Mouse (Mus musculus) CD4-positive, CD25-positive, alpha-beta regulatory T cell, adult 4 months (primary cell): ENCODE measurements around the gene Rnf157. TPM values are rescaled to one million over a fixed set of nuclear protein-coding genes. Genes with fewer than 3 reads are reported as not detected.
"Not testable (repeated sequence)": the region's sequence is repeated elsewhere in the genome, so short reads cannot be mapped to it uniquely, and the experiment has no call there.

Source experiments
- ATAC-seq: one replicate; pipeline ENCODE4 v1.8.0; 2017
- polyA plus RNA-seq, 2 experiments: library from polyadenylated mRNA; unstranded; fragments of 100-300 nt; shearing (Covaris generic); gene quantifications; one replicate each; pipeline ENCODE4 v1.2.1; 2017

The Rnf157 gene
- polyA plus RNA-seq, 2 experiments from 2014 or later = 8.4 to 8.8 TPM

GRCm38 (mm10) chr11:116376945-116377661 is 35.7 kb downstream of the Rnf157 start:
- peak; percentile 89 for ATAC-seq

GRCm38 (mm10) chr11:116371894-116372450 is 40.9 kb downstream of the Rnf157 start:
- ATAC-seq = no peak

GRCm38 (mm10) chr11:116369633-116370032 is 43.2 kb downstream of the Rnf157 start:
- peak; percentile 83 for ATAC-seq

GRCm38 (mm10) chr11:116369051-116369450 is 43.8 kb downstream of the Rnf157 start:
- ATAC-seq = no peak

DNA sequence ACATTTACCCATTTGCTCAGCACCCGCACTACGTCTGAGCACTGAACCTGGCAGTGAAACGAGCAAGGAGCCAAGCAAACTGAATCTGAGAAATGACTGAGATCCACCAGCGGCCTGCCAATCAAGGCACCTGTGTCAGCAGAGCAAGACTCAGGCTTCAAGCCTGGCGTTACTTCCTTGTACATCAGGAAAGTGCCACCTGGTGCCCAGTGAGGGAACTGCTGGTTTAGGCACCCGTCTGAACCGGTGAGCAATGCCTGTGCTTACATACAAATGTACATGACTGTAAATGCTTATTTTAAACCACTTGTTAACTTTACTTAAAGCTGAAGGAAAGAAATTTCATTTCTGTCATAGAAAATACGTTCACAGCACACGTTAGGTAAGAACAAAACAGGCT is 44.7 kb downstream of the Rnf157 start:
- peak; percentile 92 for ATAC-seq

GRCm38 (mm10) chr11:116366647-116367046 is 46.2 kb downstream of the Rnf157 start:
- ATAC-seq = no peak

DNA sequence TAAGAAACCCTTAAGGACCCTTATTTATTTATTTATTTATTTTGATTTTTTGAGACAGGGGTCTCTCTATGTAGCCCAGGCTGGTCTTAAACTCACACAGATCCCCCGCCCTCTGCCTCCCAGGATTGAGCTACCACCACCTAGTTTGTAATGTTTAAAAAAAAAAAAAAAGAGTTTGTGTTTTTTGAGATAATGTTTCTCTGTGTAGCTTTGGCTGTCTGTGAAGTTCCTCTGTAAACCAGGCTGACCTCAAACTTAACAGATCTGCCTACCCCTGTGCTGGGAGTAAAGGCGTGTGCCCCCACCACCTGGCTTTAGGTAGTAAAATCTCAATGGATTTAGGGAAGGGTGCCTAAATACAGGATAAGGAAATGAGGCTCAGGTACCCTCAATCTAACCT is 46.7 kb downstream of the Rnf157 start:
- no peak for ATAC-seq

- ATAC-seq = no peak
Measured at GRCm38 (mm10) chr11:116365432-116365831, 47.4 kb downstream of the Rnf157 start.

- ATAC-seq = no peak
Measured at GRCm38 (mm10) chr11:116362015-116362414, 50.8 kb downstream of the Rnf157 start.

DNA sequence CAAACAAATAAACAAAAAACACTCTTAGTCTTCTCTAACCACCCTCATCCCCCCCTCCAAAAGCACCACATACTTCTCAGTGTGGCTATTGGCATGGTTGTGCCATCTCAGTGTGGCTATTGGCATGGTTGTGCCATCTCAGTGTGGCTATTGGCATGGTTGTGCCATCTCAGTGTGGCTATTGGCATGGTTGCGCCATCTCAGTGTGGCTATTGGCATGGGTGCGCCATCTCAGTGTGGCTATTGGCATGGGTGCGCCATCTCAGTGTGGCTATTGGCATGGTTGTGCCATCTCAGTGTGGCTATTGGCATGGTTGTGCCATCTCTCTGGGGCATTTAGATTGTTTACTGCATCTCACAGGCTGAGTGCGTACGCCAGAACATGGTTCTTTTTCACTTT is 51.9 kb downstream of the Rnf157 start:
- not testable (repeated sequence) for ATAC-seq

- no peak for ATAC-seq
Measured at GRCm38 (mm10) chr11:116359652-116360051, 53.2 kb downstream of the Rnf157 start.

DNA sequence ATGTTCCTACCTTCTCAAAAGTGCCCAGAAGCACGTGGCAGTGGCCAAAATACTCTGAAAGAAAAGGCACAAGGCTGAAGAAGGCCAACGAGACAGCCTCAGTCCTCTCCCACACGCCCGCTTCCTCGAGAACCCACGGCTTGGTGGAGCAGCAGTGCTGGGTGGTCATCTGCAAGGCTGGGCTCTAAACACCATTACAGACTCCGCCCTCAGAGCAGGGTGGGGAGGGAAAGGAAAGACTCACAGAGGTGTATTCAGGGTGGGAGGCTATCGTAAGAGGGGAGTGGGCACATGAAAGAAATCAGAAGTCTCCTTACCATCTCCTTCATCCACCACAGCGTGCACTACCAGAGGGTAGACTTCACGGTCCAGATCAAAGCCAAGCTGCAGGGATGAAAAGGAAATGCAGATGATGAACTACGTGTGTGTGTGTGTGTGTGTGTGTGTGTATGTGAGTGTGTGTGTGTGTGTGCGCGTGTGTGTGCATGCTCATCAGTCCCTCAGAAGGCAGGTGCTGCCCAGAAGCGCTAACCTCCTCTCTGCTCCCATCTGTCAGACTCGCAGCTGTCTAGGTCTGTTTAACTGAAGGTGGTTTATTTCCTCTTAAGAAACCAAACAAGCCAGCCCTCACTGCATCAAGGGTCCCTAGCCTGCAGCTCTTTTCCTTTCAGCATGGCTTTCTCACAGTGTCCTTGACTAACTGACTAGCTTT is 53.8 kb downstream of the Rnf157 start:
- no peak for ATAC-seq

DNA sequence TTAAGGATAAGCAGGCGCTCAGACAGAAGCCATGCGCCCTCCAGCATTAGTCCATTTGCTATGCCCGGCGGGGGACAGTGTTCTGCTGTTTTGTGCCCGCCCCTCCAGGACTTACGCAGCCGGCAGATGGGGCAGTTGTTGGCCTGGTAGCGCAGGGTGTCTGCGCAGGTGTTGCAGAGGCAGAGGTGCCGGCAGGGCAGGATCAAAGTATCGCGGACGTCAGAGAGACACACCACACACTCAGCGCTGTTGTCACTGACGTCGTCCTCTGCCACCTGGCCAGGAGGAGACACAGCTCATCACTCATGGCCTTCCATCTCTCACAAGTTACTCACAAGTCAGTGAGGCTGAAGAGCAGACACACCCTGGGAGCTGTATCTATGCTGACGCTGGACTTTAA is 58.3 kb downstream of the Rnf157 start:
- no peak for ATAC-seq

- ATAC-seq = no peak
Measured at GRCm38 (mm10) chr11:116353535-116353934, 59.3 kb downstream of the Rnf157 start.

DNA sequence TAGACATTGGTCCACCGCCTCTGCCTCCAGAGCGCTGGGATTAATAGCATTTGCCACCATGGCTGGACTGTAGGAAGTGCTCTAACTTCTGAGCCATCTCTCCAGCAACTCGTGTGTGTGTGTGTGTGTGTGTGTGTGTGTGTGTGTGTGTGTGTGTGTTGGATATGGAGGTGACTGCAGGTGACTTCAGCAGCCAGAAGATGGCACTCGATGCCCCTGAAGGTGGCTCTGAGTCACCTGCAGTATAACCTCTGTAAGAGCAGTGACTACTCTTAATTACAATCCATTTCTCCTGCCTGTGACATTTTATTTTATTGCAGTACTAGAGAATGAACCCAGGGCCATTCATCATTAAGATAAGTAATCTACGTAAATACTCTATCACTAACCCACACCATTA is 61.5 kb downstream of the Rnf157 start:
- no peak for ATAC-seq

GRCm38 (mm10) chr11:116347955-116348354 is 64.9 kb downstream of the Rnf157 start:
- no peak for ATAC-seq

- ATAC-seq = no peak
Measured at GRCm38 (mm10) chr11:116347012-116347411, 65.8 kb downstream of the Rnf157 start.

DNA sequence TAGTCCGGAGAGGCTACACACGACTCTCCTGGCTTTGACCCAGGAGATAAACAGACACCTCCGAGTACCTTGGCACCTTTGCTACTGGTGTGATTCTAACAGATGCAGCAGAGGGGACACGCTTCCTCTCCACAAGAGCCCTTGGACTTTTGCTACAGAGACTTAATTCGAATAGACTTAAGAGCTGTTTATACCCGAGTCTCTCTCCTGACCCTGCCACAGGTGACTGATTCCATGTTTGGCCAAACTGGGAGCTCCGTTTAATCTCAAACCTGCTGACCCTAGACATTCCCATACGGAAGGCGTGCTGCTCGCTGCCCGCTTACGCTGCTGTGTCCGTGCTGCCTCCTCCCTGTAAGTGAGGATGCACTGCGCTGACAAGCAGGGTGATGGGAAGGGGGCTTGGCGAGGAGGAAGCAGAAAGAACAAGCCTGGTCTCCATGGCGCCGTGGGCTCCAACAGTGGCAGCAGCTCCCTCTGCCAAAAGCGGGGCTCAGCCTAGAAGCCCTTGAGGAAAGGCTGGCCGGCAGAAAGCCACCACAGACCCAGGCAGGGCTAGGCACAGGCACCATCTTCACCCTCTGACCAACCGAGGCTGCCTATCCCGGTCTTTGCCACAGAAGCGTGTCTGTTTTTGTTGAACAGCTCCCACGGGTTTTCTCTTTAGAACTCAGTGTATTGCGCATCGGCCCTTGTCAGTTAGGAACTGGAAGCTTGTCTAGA is 70.6 kb downstream of the Rnf157 start:
- ATAC-seq = no peak

- no peak for ATAC-seq
Measured at GRCm38 (mm10) chr11:116337531-116337930, 75.3 kb downstream of the Rnf157 start.

- no peak for ATAC-seq
Measured at GRCm38 (mm10) chr11:116337000-116337399, 75.8 kb downstream of the Rnf157 start.

GRCm38 (mm10) chr11:116336393-116336792 is 76.4 kb downstream of the Rnf157 start:
- no peak for ATAC-seq

GRCm38 (mm10) chr11:116335244-116336036 is 77.4 kb downstream of the Rnf157 start, which contains the start of gene Foxj1:
Gene Foxj1, minus strand, starts transcription at chr11:116335399.
- ATAC-seq = peak; percentile 99
